Mouse (Mus musculus) lung, adult 18-20 months (tissue): ENCODE measurements at regions not wholly inside any gene's neighbourhood (a gene's known extent, or its start where the extent isn't known, plus 50 kb on each side); places are given as distances from the start of the nearest gene placed in this dataset.

Experiments
- DNase-seq, 2 experiments: peaks; one replicate each; pipeline ENCODE4 v3.0.0; 2022; ENCODE audit warnings: mixed read lengths in 2 of 2

GRCm38 (mm10) chrX:77009336-77009735, 406.6 kb upstream of the Cldn34d start:
- DNase-seq, result no peak

GRCm38 (mm10) chrX:77013890-77014289, 411.2 kb upstream of the Cldn34d start:
- DNase-seq, result no peak

DNA sequence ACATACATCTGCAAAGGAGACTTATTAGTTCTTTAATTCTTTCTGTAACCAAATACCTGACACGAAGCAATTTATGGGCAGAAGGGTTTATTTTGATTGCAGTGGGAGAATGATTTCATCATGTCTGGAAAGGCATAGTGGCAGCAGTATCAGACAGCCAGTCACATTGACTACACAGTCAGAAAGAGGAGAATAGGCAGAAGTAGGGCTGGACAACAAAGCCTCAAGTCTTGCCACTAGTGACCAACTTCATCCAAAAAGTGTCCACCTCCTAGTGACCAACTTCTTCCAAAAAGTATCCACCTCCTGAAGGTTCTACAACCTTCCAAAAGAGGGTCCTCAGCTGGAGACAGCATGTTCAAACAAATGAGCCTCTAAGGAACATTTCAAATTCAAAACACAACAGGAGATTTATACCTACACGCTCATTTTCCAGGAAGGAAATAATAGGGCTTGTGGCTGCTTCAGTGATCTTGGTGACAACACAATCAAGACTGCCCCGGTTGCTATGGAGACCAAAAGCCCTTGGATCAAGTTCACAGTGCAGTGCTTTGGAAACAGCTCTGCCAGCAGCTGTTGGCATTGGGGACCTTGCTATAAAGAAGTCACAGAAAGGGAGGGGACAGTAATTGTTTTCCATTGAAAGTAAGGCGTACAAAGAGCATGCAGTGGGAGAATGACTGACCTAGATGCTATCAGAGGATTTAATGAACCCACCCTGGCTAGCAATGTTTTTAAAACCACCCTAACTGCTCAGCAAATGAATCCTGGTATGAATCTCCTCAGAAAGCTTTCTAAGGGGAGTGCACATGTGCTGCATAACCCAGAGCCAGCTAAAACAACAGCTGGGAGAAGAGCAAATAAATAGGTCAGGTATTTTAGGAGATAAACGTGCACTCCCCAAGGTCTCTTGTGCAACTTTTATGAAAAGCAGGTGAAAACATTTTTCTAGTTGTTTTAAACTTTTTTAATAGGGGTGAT, 448.0 kb upstream of the Cldn34d start:
- DNase-seq, result peak in 1 of 2 experiments; percentile 21

DNA sequence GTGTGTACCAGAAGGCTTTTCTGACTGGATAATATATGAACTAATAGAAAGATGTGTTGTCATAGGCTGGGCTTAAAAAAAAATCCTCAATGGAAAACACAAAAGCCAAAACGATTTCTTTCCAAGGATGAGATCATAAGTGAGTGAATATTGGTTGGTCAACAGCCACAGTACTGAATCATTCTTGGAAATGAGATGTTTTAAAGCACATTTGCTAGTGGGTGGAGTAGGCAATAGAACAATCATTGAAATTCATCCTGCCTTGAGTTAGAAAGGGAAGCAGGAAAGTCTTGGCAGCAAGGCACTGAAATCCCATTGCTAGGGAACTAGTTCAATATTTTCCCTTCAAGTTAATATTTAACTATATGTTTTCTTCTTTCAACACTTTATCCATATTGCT, 449.3 kb upstream of the Cldn34d start:
- no peak for DNase-seq

DNA sequence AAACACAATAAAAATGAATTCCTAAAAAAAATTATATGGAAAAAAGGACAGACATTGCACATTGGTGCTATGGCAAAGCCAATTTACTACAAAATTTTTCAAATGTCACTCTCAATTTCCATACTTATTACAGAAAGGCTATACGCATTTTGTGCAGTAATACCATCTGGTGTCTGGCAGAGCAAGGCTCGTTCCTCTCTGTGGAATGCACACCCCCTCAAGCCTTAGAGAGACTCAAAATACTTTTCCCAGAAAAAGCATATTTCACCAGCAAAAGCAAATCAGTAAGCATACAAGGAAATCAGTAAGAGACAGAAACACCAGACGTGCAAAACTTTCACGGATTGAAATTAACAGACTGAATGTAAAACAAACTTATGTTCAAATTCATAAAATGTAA, 431.0 kb upstream of the Tbl1x start:
- DNase-seq, result no peak

DNA sequence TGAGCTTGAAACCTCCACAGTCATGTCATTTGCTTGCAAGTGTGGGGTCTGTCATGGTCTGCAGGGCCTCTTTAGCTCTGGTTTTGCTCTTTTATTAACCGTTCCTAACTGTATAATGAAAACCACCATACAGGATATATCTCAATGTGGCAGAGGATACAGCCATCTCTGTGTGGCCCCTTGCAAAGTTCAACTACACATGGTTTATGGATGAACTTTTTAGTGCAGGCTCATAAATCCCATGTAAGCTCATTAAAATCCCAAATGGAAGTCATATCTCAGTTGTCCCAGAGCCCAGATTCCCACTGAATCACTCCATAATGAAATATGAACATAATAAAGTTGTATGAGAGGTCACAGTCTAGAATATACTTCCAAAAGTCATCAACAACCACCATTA, 428.1 kb upstream of the Tbl1x start:
- DNase-seq, result no peak

DNA sequence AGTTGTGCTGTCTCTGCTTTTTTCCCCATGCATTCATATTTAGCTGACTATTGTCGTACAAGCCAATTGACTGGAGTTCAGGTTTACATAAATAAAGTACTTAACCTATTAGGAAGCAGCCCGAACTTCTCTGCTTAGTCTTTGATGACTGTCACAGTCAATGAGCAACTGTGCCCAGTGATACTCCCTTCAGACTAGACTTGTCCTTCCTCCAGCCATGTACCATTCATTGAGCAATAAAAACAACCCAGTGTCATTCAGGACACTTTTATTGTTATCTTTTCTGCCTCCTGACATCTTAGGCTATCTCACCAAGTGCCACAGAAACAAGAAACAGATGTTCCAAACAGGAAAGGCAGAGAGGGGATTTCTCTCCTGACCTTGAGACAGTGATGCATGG, 389.1 kb upstream of the Tbl1x start:
- no peak for DNase-seq
